Mouse (Mus musculus) ovary, postnatal 14 days (tissue): ENCODE data around the gene Cenpc1.

ENCODE experiments used
- DNase-seq: peaks from one replicate; pipeline ENCODE4 v3.0.0; 2022; ENCODE audit warnings: low spot score

The Cenpc1 gene

DNA sequence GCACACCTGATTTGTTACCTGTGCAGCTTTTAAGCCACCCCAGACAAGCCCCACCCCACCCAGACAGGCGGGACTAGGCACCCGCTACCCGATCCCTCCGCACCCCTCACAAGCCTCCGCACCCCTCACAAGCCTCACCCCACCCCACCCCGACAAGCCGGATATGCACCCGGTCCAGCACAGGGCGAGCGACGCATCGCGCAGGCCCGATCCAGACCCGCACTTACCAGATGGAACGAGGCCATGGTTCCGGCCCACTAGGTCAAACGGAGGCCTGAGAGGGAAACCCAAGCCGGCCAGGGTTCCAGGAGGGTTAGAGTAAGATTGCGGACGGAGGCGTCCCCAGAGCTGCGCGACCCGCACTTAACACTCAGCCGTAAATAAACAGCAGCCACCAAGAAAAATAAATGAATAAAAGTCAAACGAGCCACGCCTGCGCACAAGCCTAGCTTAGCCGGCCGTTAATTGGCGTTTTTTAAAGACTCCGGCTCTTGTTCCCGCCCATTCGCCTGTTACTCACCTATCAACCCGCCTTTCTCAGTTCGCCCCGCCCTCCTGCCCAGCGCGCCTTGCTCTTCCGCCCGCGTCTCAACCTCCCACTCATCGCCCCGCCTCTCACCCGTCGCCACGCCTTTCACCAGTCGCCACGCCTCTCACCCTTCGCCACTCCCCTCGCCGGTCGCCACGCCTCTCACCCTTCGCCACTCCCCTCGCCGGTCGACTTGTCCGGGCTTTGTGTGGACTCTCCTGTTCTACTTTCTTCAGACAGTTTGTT, at the start of gene Cenpc1:
Gene Cenpc1 (minus strand): TSS at position 483 of the 775 bp plus-strand sequence.
- DNase-seq = peak; percentile 96

- DNase-seq = no peak
Observed at GRCm38 (mm10) chr5:86113997-86114396, 48.6 kb upstream of the Cenpc1 start.

GRCm38 (mm10) chr5:86113037-86113436, 47.7 kb upstream of the Cenpc1 start:
- DNase-seq = no peak

DNA sequence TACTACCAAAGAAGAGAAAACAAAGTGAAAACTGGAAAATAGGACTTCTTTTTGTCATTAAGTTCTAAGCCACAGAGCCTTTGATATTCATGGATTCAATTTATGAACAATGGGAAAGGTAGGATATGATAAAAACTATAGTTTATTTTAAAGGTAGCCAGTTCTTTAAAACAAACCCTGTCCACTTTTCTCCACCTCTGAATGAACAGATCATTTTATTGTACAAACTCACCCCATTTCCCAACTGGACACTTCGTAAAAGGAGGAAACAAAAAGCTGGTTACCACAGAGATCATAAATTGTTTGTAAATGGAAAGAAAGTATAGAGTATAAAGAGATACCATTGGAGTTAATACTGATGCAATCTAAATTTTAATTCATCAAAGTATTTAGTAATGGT, 45.7 kb upstream of the Cenpc1 start:
- no peak for DNase-seq

- DNase-seq = no peak
Observed at GRCm38 (mm10) chr5:86106610-86107009, 41.2 kb upstream of the Cenpc1 start.

DNA sequence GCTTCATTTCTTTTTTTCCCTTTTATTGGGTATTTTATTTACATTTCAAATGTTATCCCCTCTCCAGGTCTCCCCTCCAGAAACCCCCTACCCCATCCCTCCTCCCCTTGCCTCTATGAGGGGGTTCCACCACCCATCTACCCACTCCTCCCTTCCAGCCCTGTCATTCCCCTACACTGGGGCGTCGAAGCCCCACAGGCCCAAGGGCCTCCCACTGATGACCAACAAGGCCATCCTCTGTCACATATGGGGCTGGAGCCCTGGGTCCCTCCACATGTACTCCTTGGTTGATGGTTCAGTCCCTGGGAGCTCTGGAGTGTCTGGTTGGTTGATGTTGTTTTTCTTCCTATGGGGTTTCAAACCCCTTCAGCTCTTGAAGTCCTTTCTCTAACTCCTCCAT, 36.8 kb upstream of the Cenpc1 start:
- DNase-seq = no peak

GRCm38 (mm10) chr5:86100621-86101020, 35.2 kb upstream of the Cenpc1 start:
- DNase-seq = no peak

GRCm38 (mm10) chr5:86098988-86099387, 33.6 kb upstream of the Cenpc1 start:
- DNase-seq = no peak

DNA sequence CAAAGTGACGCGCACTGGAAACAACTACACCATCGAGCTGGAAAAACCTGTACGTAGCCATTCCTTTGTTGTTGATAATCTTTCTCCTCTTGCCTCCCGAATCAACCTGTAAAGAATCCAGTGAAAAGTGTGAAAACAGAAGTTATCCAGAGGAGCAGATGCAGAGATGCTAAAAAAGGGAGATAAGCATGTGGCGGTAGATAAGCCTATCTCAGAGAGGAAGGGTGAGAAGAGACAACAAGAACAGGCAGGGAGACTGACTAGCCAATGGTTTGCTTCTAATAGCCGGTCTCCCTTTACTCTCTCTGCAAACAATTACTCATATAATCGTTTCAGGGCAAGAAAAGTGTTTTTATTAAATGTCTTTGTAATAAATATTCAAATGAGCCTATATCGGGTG, 29.4 kb upstream of the Cenpc1 start:
- DNase-seq = no peak

GRCm38 (mm10) chr5:86086751-86087150, 21.4 kb upstream of the Cenpc1 start:
- DNase-seq = no peak

DNA sequence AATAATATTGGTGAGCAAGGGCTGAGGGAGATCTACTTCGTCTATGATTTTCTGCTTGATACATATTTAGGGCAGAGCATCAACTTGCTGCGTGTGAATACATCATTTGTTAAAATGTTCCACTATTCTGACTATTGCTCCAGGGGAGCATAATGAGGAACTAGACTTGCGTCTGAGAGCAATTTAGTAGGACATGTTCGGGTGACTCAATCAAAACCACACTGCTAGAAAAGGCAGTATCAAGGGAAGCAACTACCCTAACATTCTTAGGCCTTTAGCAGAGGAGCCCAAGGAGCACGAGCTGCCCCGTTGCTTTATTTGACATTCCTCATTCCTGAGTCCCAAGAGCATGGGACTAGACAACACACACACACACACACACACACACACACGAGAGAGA, 19.6 kb upstream of the Cenpc1 start:
- DNase-seq = no peak

GRCm38 (mm10) chr5:86083987-86084386, 18.6 kb upstream of the Cenpc1 start:
- DNase-seq = no peak

- DNase-seq = no peak
Observed at GRCm38 (mm10) chr5:86078720-86079334, 13.4 kb upstream of the Cenpc1 start.

DNA sequence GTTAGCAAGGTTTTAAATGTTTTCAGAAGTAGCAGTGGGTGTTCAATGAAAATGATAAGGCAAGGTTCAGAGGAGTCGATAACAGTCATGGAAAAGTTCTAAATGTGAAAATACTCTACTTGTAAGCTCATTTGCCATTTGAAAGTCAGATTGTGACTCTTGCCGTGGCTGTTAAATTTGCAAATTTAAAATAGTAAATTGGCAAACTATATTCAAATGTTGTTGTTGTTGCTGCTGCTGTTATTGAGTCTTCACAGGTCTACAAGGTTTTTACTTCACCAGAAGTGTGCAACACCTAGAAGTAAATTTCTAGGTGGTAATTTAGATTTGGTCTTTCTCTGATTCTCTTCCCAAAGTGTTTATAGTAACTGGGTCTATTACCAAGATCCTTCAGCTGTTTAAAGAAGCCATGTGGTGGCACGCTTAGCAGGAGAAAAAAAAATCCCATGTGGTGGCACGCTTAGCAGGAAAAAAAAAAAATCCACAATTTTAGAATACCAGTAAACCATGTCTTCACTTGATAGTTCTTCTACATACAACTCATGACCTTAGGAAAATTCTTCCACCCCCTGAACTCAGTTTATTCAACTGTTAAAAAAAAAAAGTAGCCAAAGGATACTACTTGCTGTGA, 7.5 kb upstream of the Cenpc1 start:
- DNase-seq = no peak

- no peak for DNase-seq
Observed at GRCm38 (mm10) chr5:86071538-86071937, 6.2 kb upstream of the Cenpc1 start, which contains the start of gene Stap1. Gene Stap1 (plus strand): TSS chr5:86071746.

- no peak for DNase-seq
Observed at GRCm38 (mm10) chr5:86069121-86069520, 3.7 kb upstream of the Cenpc1 start.

DNA sequence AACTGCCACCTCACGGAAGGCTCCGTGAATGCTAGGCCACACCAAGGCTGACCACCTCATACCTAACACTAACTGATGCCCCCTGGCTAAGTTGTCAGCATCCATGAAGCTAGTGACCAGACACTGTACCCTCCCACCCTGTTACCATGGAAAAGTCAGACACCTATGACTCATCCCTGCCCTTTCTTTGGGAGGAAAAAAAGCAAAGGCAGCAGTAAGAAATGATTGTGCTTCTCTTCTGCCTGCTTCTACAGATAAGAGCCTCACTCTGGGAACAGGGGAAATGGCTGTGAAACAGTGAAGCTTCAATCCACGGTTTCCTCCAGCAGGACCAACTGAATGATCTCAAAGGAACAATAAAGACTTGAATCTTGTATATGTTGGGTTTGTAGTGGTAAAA, 3.1 kb upstream of the Cenpc1 start:
- no peak for DNase-seq

- DNase-seq = peak; percentile 77
Observed at GRCm38 (mm10) chr5:86066551-86066929, 1.2 kb upstream of the Cenpc1 start.

DNA sequence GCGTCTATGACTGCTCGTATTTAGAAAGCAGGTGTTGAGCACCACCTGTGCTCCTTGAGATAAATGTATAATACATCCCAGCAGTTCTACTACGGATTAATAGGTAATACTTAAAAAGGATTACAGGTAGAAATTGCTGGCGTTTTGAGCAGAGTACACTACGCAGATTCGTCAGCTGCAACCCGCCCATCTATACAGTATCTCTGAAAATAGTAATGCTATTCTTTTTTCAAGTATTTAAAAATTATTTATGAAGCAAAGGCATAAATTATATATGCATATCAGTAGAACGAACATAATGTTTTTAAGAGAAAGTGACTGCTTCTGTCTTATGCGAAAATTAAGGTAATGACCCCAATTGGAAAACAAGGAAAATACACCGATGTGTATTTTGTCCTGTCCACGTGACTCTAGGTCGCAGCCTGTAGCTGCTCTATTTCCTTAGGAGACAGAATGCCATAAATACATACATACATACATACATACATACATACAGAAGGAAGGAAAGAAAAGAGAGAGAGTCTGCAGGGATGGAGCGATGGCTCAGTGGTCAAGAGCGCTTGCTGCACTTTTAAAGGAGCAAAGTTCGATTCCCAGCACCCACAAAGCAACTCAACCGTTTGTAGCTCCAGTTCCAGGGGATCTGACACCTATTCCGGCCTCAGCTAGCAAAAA, 630 bp upstream of the Cenpc1 start:
- DNase-seq = no peak

GRCm38 (mm10) chr5:86063501-86063900, 1.9 kb downstream of the Cenpc1 start:
- DNase-seq = no peak

DNA sequence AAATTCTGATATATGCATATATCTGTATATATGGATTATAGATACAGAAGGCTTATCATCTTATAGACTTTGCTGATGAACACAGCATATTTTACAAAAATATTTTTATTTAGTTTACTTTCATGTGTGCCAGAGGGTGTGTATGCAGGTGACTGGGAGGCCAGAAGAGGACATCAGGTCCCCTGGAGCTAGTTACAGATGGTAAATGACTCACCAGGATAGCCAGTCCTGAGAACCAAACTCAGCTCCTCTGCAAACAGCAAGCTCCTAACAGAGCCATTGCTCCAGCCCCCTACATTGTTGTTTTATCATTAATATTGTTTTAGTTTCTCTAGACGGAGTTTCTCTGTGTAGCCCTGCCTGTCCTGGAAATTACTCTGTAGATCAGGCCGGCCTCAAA, 35.6 kb downstream of the Cenpc1 start:
- no peak for DNase-seq
